Mouse (Mus musculus) kidney, adult 2 months (tissue): ENCODE measurements around the gene Nectin2.

Experiments
- CTCF ChIP-seq: fragments of 200-500 bp; conservative IDR thresholded peaks from 2 replicates; pipeline ENCODE4 v1.5.1; 2011; ENCODE audit warnings: low read depth, mild to moderate bottlenecking, control low read depth, low read length, moderate library complexity, mixed read lengths; ENCODE audit not compliant: insufficient read depth, insufficient read length
- POLR2A ChIP-seq: fragments of 200-500 bp; IDR thresholded peaks from one replicate; pipeline ENCODE4 v1.6.1; 2011; ENCODE audit warnings: low read depth, low read length, control low read depth

DNA sequence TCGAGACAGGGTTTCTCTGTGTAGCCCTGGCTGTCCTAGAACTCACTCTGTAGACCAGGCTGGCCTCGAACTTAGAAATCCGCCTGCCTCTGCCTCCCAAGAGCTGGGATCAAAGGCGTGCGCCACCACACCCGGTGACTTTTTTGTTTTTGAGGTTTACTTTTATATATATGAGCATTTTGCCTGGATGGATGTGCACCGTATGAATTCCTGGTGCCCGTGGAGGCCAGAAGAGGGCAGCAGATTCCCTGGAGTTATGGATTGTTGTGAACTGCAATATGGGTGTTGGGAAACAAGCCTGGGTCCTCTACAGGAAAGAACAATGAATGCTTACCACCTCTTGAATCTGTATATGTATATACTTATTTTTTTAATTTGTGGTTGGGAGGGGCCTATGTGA, 2.4 kb upstream of the Nectin2 start:
- TF ChIP-seq CTCF (peak; percentile 76), POLR2A (no peak)
